8 mouse cellular contexts compared by ENCODE assay signal in genomic region chr5:120102732-120103131, GRCm38 (mm10). TPM values are rescaled to one million over a fixed set of nuclear protein-coding genes. Genes with fewer than 3 reads are reported as not detected.
DNase-seq lines count a peak whose midpoint lies in the region; ATAC-seq and TF ChIP-seq lines count a peak whose summit lies in the region.

No protein-coding gene starts in this region.

- ATAC-seq in midbrain, embryonic 11.5 days (ENCODE audit: low FRiP score): no peak
- ATAC-seq in midbrain, embryonic 15.5 days (replicated peaks): no peak
- peak; percentile 35; the same call in 1 of the 2 replicates for ATAC-seq in liver, embryonic 14.5 days (ENCODE audit: insufficient read depth)

- no peaks in the 10 kb centered on the region for H3K9me3 ChIP-seq in midbrain, embryonic 11.5 days (ENCODE audit: control insufficient read depth, low read length)
- H3K9me3 ChIP-seq in midbrain, embryonic 15.5 days: no peaks in the 10 kb centered on the region
- H3K9me3 ChIP-seq in liver, embryonic 14.5 days (ENCODE audit: control insufficient read depth, low read length): no peaks in the 10 kb centered on the region

- TF ChIP-seq CTCF in liver, embryonic 14.5 days (IDR thresholded peaks at IDR 0.05; ENCODE audit: low read depth): peak; percentile 100

- no peak overlapping the region for H3K4me3 ChIP-seq in midbrain, embryonic 11.5 days (ENCODE audit: low read depth, low read length)
- no peak overlapping the region for H3K4me3 ChIP-seq in midbrain, embryonic 15.5 days
- H3K4me3 ChIP-seq in liver, embryonic 14.5 days (ENCODE audit: insufficient read depth in 1 of 2, low read depth in 2 of 2, low read length in 2 of 2): no peak overlapping the region

- 19% methylated on average over 12 of the region's 12 CpGs for WGBS in midbrain, embryonic 11.5 days
- WGBS in midbrain, embryonic 15.5 days: 19% methylated on average over 12 of the region's 12 CpGs
- 10% methylated on average over 12 of the region's 12 CpGs for WGBS in liver, embryonic 14.5 days (ENCODE audit: insufficient replicate concordance)

- no peak for TF ChIP-seq EP300 in liver, embryonic 14.5 days (IDR thresholded peaks at IDR 0.05; ENCODE audit: low read depth)

- no peak overlapping the region for H3K27ac ChIP-seq in midbrain, embryonic 11.5 days (ENCODE audit: low read depth, low read length)
- no peak overlapping the region for H3K27ac ChIP-seq in midbrain, embryonic 15.5 days
- no peak overlapping the region for H3K27ac ChIP-seq in liver, embryonic 14.5 days

- intact Hi-C loops in heart, postnatal 10 days (cut with DNase I): loop anchor here (2.0 kb wide), 1 partner anchor 362 kb away; no protein-coding TSS in a partner anchor

- H3K27me3 ChIP-seq in midbrain, embryonic 11.5 days (ENCODE audit: control insufficient read depth, insufficient read depth, low read length): no peaks in the 10 kb centered on the region
- no peaks in the 10 kb centered on the region for H3K27me3 ChIP-seq in midbrain, embryonic 15.5 days (replicated peaks)
- no peaks in the 10 kb centered on the region for H3K27me3 ChIP-seq in liver, embryonic 14.5 days (ENCODE audit: control insufficient read depth, insufficient read depth, low read length)

- no peak overlapping the region for H3K4me2 ChIP-seq in midbrain, embryonic 11.5 days
- no peak overlapping the region for H3K4me2 ChIP-seq in midbrain, embryonic 15.5 days
- no peak overlapping the region for H3K4me2 ChIP-seq in liver, embryonic 14.5 days (ENCODE audit: low read depth)

- no peaks in the 10 kb centered on the region for H3K36me3 ChIP-seq in midbrain, embryonic 11.5 days (ENCODE audit: control insufficient read depth, insufficient read depth, low read length)
- H3K36me3 ChIP-seq in midbrain, embryonic 15.5 days (replicated peaks): no peaks in the 10 kb centered on the region
- no peaks in the 10 kb centered on the region for H3K36me3 ChIP-seq in liver, embryonic 14.5 days (replicated peaks; ENCODE audit: control insufficient read depth, insufficient read depth, low read depth)

- DNase-seq in adrenal gland, adult (ENCODE audit: inconsistent age in 2 of 2, low spot score in 1 of 2): peak; percentile 37 to 69
- no peak for DNase-seq in adrenal gland, adult 8-10 months
- DNase-seq in midbrain, embryonic 11.5 days (ENCODE audit: low spot score, missing footprints): peak; percentile 93
- peak; percentile 68 for DNase-seq in c-Kit-positive CD71-positive TER-119-positive erythroid progenitor cells, embryonic 14.5 days (ENCODE audit: low spot score)
- DNase-seq in heart, postnatal 10 days: peak; percentile 57 to 73
- DNase-seq in liver, embryonic 14.5 days (ENCODE audit: low read depth in 3 of 3, low spot score in 3 of 3): peak; percentile 34 to 44 (median 43)
- peak; percentile 84 for DNase-seq in retina, postnatal 1 day

- H3K4me1 ChIP-seq in midbrain, embryonic 11.5 days (ENCODE audit: control insufficient read depth, insufficient read depth, low read length): no peaks in the 10 kb centered on the region
- no peaks in the 10 kb centered on the region for H3K4me1 ChIP-seq in midbrain, embryonic 15.5 days
- H3K4me1 ChIP-seq in liver, embryonic 14.5 days (replicated peaks; ENCODE audit: control insufficient read depth in 2 of 2, insufficient read depth in 2 of 2, low read length in 1 of 2): no peaks in the 10 kb centered on the region

- H3K9ac ChIP-seq in midbrain, embryonic 11.5 days (ENCODE audit: low read length): no peak overlapping the region
- no peak overlapping the region for H3K9ac ChIP-seq in midbrain, embryonic 15.5 days
- no peak overlapping the region for H3K9ac ChIP-seq in liver, embryonic 14.5 days (replicated peaks)

RNA-seq across cellular contexts. Expression of gene Rbm19, which starts 13.5 kb away (rescaled TPM):
- 10 to 100 TPM; 25.8 to 27.7 (median 27.3) TPM for total RNA-seq in adrenal gland, adult 8-10 months (2022)
- polyA plus RNA-seq in midbrain, embryonic 11.5 days (2014; fragmentation: Nextera tagmentation; extraction: Ambion mirVana): 23.0 and 24.5 TPM in 2 replicates
- 18.8 and 22.2 TPM in 2 replicates for polyA plus RNA-seq in midbrain, embryonic 15.5 days (2015; fragmentation: Nextera tagmentation; extraction: Ambion mirVana)
- 10 to 100 TPM; 23.0 to 26.7 TPM for total RNA-seq in heart, postnatal 10 days (2021)
- 6.7 and 6.8 TPM in 2 replicates for polyA plus RNA-seq in liver, embryonic 14.5 days (2012; rRNA removed)
- 10.9 and 11.1 TPM in 2 replicates for polyA plus RNA-seq in liver, embryonic 14.5 days (2014; fragmentation: Nextera tagmentation; extraction: Ambion mirVana)
